Mouse (Mus musculus): ENCODE data around the gene Rbm10. TPM values are rescaled to one million over a fixed set of nuclear protein-coding genes. Genes with fewer than 3 reads are reported as not detected.

Gene Rbm10
- polyA plus RNA-seq, 1 experiment from 2014 or later, result 112 TPM

Other genes starting within 250 kb of the Rbm10 start
- gene Jade3, start 191.8 kb upstream of the Rbm10 start, polyA plus RNA-seq (2016; fragmentation: Nextera tagmentation; extraction: Ambion mirVana), result 12.3 and 14.3 TPM in 2 replicates
- 0.17 and 0.45 TPM in 2 replicates for gene Rgn, start 67.7 kb upstream of the Rbm10 start, polyA plus RNA-seq (2016; fragmentation: Nextera tagmentation; extraction: Ambion mirVana)
- 174 and 176 TPM in 2 replicates for gene Ndufb11, start 116 bp downstream of the Rbm10 start, polyA plus RNA-seq (2016; fragmentation: Nextera tagmentation; extraction: Ambion mirVana)
- 242 and 244 TPM in 2 replicates for gene Uba1, start 40.8 kb downstream of the Rbm10 start, polyA plus RNA-seq (2016; fragmentation: Nextera tagmentation; extraction: Ambion mirVana)
- gene Cdk16, start 70.5 kb downstream of the Rbm10 start, polyA plus RNA-seq (2016; fragmentation: Nextera tagmentation; extraction: Ambion mirVana), result 120 and 121 TPM in 2 replicates
- gene Usp11, start 86.4 kb downstream of the Rbm10 start, polyA plus RNA-seq (2016; fragmentation: Nextera tagmentation; extraction: Ambion mirVana), result 59.8 and 60.1 TPM in 2 replicates
- 95.1 and 99.9 TPM in 2 replicates for gene Araf, start 180.3 kb downstream of the Rbm10 start, polyA plus RNA-seq (2016; fragmentation: Nextera tagmentation; extraction: Ambion mirVana)